Mouse (Mus musculus) limb, embryonic 14.5 days (tissue): ENCODE measurements around the gene Krt82. TPM values are rescaled to one million over a fixed set of nuclear protein-coding genes. Genes with fewer than 3 reads are reported as not detected.
"Not testable (repeated sequence)": the region's sequence is repeated elsewhere in the genome, so short reads cannot be mapped to it uniquely, and the experiment has no call there.

Source experiments
- ATAC-seq: fragments of 200-750 bp; cut with Nextera tagmentation; 2 replicates; pipeline ENCODE4 v1.8.0; 2017; ENCODE audit warnings: low read depth, moderate number of reproducible peaks, moderate TSS enrichment; ENCODE audit not compliant: low FRiP score
- DNase-seq: peaks from one replicate; pipeline ENCODE4 v3.0.0-alpha.2; 2015; ENCODE audit warnings: low spot score
- H3K27ac ChIP-seq: fragments of 300-500 bp; sonication (generic); replicated peaks from 2 replicates; pipeline ENCODE4 v1.5.1; 2014; ENCODE audit warnings: low read depth, mild to moderate bottlenecking, low read length, moderate library complexity, mixed read lengths
- H3K27me3 ChIP-seq: fragments of 300-500 bp; sonication (generic); 2 replicates; pipeline ENCODE4 v1.6.1; 2014; ENCODE audit warnings: low read length, mixed read lengths; ENCODE audit not compliant: control insufficient read depth, insufficient read depth
- H3K36me3 ChIP-seq: fragments of 300-500 bp; sonication (generic); 2 replicates; pipeline ENCODE4 v1.6.1; 2014; ENCODE audit warnings: mild to moderate bottlenecking, low read length, moderate library complexity, mixed read lengths; ENCODE audit not compliant: control insufficient read depth, insufficient read depth
- H3K4me1 ChIP-seq: fragments of 300-500 bp; sonication (generic); 2 replicates; pipeline ENCODE4 v1.6.1; 2014; ENCODE audit warnings: antibody characterized with exemption, low read length, mixed read lengths; ENCODE audit not compliant: control insufficient read depth, insufficient read depth
- H3K4me2 ChIP-seq: fragments of 300-500 bp; sonication (generic); replicated peaks from 2 replicates; pipeline ENCODE4 v1.6.1; 2014; ENCODE audit warnings: low read depth, mild to moderate bottlenecking, low read length, moderate library complexity; ENCODE audit not compliant: severe bottlenecking
- H3K4me3 ChIP-seq: fragments of 300-500 bp; sonication (generic); replicated peaks from 2 replicates; pipeline ENCODE4 v1.5.1; 2014; ENCODE audit warnings: low read length
- H3K9ac ChIP-seq: fragments of 300-500 bp; sonication (generic); 2 replicates; pipeline ENCODE4 v1.6.1; 2014; ENCODE audit warnings: mild to moderate bottlenecking, low read depth, low read length, moderate library complexity; ENCODE audit not compliant: severe bottlenecking
- H3K9me3 ChIP-seq: fragments of 300-500 bp; sonication (generic); 2 replicates; pipeline ENCODE4 v1.6.1; 2016; ENCODE audit warnings: low read length; ENCODE audit not compliant: control insufficient read depth
- POLR2A ChIP-seq: fragments of 200-500 bp; IDR thresholded peaks from 2 replicates; pipeline ENCODE4 v1.8.0; 2012; ENCODE audit warnings: inconsistent platforms, mild to moderate bottlenecking, moderate library complexity, borderline replicate concordance; ENCODE audit not compliant: insufficient read depth, insufficient read length; ENCODE audit errors: extremely low read depth
- WGBS: fragments of 180-500 bp; shearing (Covaris S2); extraction: QIAGEN DNeasy Blood & Tissue Kit; methylation state at CpG from one replicate; pipeline ENCODE4 v1.1.7; 2014; 5-methylcytosine and 5-hydroxymethylcytosine counted together
- polyA plus RNA-seq, 2 experiments: library from polyadenylated mRNA; depleted of rRNA in 1 of 2; stranded (reverse) in 1 of 2; unstranded in 1 of 2; fragments of >200 nt; fragmentation: Nextera tagmentation in 1 of 2; extraction: Ambion mirVana in 1 of 2; gene quantifications; 2 replicates each; pipeline versions ENCODE4 v1.2.1 to v1.2.3; 2012 to 2014

The Krt82 gene
- polyA plus RNA-seq, 2 experiments = not detected

GRCm38 (mm10) chr15:101519792-101520191 is 30.7 kb downstream of the Krt82 start:
- ATAC-seq (no peak), DNase-seq (peak; percentile 84)
- Histone ChIP-seq H3K4me2 (no peak overlapping the region), H3K9ac (no peak overlapping the region), H3K4me1 (no peaks in the 10 kb centered on the region), H3K36me3 (no peaks in the 10 kb centered on the region), H3K9me3 (no peaks in the 10 kb centered on the region), H3K4me3 (no peak overlapping the region), H3K27me3 (no peaks in the 10 kb centered on the region), H3K27ac (no peak overlapping the region)
- no peak for TF ChIP-seq POLR2A
- 16% methylated on average over 2 of the region's 2 CpGs for WGBS

GRCm38 (mm10) chr15:101517161-101517560 is 33.3 kb downstream of the Krt82 start, which contains the start of gene Gm49425:
TSS of gene Gm49425 (minus strand) at chr15:101517261.
- WGBS = 72% methylated on average over 2 of the region's 2 CpGs
- not testable (repeated sequence) for DNase-seq, H3K9me3 ChIP-seq, H3K27me3 ChIP-seq, H3K4me1 ChIP-seq, H3K27ac ChIP-seq, H3K4me2 ChIP-seq, H3K9ac ChIP-seq, H3K36me3 ChIP-seq, H3K4me3 ChIP-seq, ATAC-seq

- Histone ChIP-seq H3K36me3 (no peaks in the 10 kb centered on the region), H3K4me2 (no peak overlapping the region), H3K9ac (no peak overlapping the region), H3K4me1 (no peaks in the 10 kb centered on the region), H3K27ac (no peak overlapping the region), H3K4me3 (no peak overlapping the region), H3K9me3 (no peaks in the 10 kb centered on the region), H3K27me3 (no peaks in the 10 kb centered on the region)
- DNase-seq (no peak), ATAC-seq (no peak)
- WGBS = 67% methylated on average over 9 of the region's 9 CpGs
- no peak for TF ChIP-seq POLR2A
Measured at GRCm38 (mm10) chr15:101508247-101508646, 42.2 kb downstream of the Krt82 start.

GRCm38 (mm10) chr15:101506896-101507758 is 43.3 kb downstream of the Krt82 start:
- Histone ChIP-seq H3K4me3 (no peak overlapping the region), H3K4me1 (no peaks in the 10 kb centered on the region), H3K27me3 (no peaks in the 10 kb centered on the region), H3K36me3 (no peaks in the 10 kb centered on the region), H3K9ac (no peak overlapping the region), H3K4me2 (no peak overlapping the region), H3K9me3 (no peaks in the 10 kb centered on the region), H3K27ac (no peak overlapping the region)
- no peak for TF ChIP-seq POLR2A
- ATAC-seq = no peak
- DNase-seq = no peak
- 55% methylated on average over 14 of the region's 14 CpGs for WGBS

- TF ChIP-seq POLR2A = no peak
- H3K9ac ChIP-seq = no peak overlapping the region
- no peak overlapping the region for H3K4me3 ChIP-seq
- H3K27ac ChIP-seq = no peak overlapping the region
- H3K27me3 ChIP-seq = no peaks in the 10 kb centered on the region
- no peaks in the 10 kb centered on the region for H3K9me3 ChIP-seq
- no peak for ATAC-seq
- no peaks in the 10 kb centered on the region for H3K36me3 ChIP-seq
- 59% methylated on average over 2 of the region's 2 CpGs for WGBS
- peaks cover 6% of the 10 kb centered on the region; the same call in 1 of the 2 replicates for H3K4me1 ChIP-seq
- H3K4me2 ChIP-seq = no peak overlapping the region
- DNase-seq = no peak
Measured at GRCm38 (mm10) chr15:101497181-101497580, 53.3 kb downstream of the Krt82 start.
